Mouse (Mus musculus) left cerebral cortex, postnatal 10 days (tissue): Measurements from ENCODE around the gene Olfr54. TPM values are rescaled to one million over a fixed set of nuclear protein-coding genes. Genes with fewer than 3 reads are reported as not detected.

ENCODE experiments used
- DNase-seq, 2 experiments: peaks; one replicate each; pipeline ENCODE4 v3.0.0; 2021 to 2022; ENCODE audit warnings: low spot score in 2 of 2, mixed read lengths in 1 of 2; ENCODE audit errors: extremely low spot score in 1 of 2
- intact Hi-C: fragments of 180-260 bp; cut with DNase I; formaldehyde crosslinking; loops from one replicate; pipeline ENCODE4 v1.15.1; 2025
- total RNA-seq, 2 experiments: library from RNA; stranded (reverse); gene quantifications; 2 replicates each; pipeline ENCODE4 v1.2.3; 2021

Gene Olfr54
- total RNA-seq, 2 experiments from 2014 or later, result not detected

GRCm38 (mm10) chr11:51060981-51061380 is 46.9 kb downstream of the Olfr54 start:
- intact Hi-C loops, result loop anchor here (10.0 kb wide), 1 partner anchor 204 kb away; the partner anchor contains the start of genes BC049762 and Clk4
- DNase-seq, result peak in 1 of 2 experiments; percentile 28

GRCm38 (mm10) chr11:51063276-51063675 is 49.2 kb downstream of the Olfr54 start:
- no peak for DNase-seq
- intact Hi-C loops, result loop anchor here (10.0 kb wide), 1 partner anchor 202 kb away; the partner anchor contains the start of genes BC049762 and Clk4

- intact Hi-C loops, result loop anchor here (10.0 kb wide), 1 partner anchor 201 kb away; the partner anchor contains the start of genes BC049762 and Clk4
- no peak for DNase-seq
Observed at GRCm38 (mm10) chr11:51063841-51064240, 49.8 kb downstream of the Olfr54 start.

Other genes with a start within 250 kb of the Olfr54 start
- 10 to 100 TPM; 63.3 to 63.8 TPM for gene Zfp354c, start 186.5 kb upstream of the Olfr54 start, total RNA-seq
- 1 to 10 TPM; 3.9 to 4.3 TPM for gene Zfp879, start 172.7 kb upstream of the Olfr54 start, total RNA-seq
- gene Grm6, start 163.6 kb upstream of the Olfr54 start, total RNA-seq, result under 1 TPM in 1 of 2 experiments, not detected in 1; 0.08 TPM
- gene Zfp454, start 126.6 kb upstream of the Olfr54 start, total RNA-seq, result 1 to 10 TPM; 6.0 to 6.4 TPM
- gene Zfp2, start 98.1 kb upstream of the Olfr54 start, total RNA-seq, result 10 to 100 TPM; 22.7 to 23.4 TPM
- 1 to 10 TPM; 4.8 to 5.2 TPM for gene Zfp354b, start 82.6 kb upstream of the Olfr54 start, total RNA-seq
- gene 4933414I15Rik, start 70.5 kb upstream of the Olfr54 start, total RNA-seq, result not detected
- not detected for gene Prop1, start 60.5 kb upstream of the Olfr54 start, total RNA-seq
- gene Olfr1378, start 47.7 kb upstream of the Olfr54 start, total RNA-seq, result not detected
- not detected for gene Olfr1377, start 32.3 kb upstream of the Olfr54 start, total RNA-seq
- gene Olfr51, start 10.6 kb upstream of the Olfr54 start, total RNA-seq, result not detected
- gene Olfr1375, start 33.9 kb downstream of the Olfr54 start, total RNA-seq, result not detected
- 10 to 100 TPM in 1 of 2 experiments, 1 to 10 TPM in 1; 9.7 to 10.6 TPM for gene Zfp354a, start 45.0 kb downstream of the Olfr54 start, total RNA-seq
- not detected for gene Gm12569, start 206.2 kb downstream of the Olfr54 start, total RNA-seq
- gene Clk4, start 247.5 kb downstream of the Olfr54 start, total RNA-seq, result 10 to 100 TPM; 90.7 to 99.4 TPM
- not detected for gene BC049762, start 248.8 kb downstream of the Olfr54 start, total RNA-seq